Mouse (Mus musculus) testis, adult 2 months (tissue): ENCODE results near the gene 3110082J24Rik.

ENCODE experiments used
- CTCF ChIP-seq: fragments of 200-500 bp; IDR thresholded peaks from 2 replicates; pipeline ENCODE4 v1.5.1; 2012; ENCODE audit warnings: low read depth, mild to moderate bottlenecking, inconsistent platforms, low read length, moderate library complexity; ENCODE audit not compliant: control insufficient read depth, insufficient read depth, insufficient replicate concordance
- POLR2A ChIP-seq: fragments of 200-500 bp; IDR thresholded peaks from 2 replicates; pipeline ENCODE4 v1.6.1; 2012; ENCODE audit warnings: low read depth, mild to moderate bottlenecking, inconsistent platforms, low read length, moderate library complexity; ENCODE audit not compliant: control insufficient read depth

DNA sequence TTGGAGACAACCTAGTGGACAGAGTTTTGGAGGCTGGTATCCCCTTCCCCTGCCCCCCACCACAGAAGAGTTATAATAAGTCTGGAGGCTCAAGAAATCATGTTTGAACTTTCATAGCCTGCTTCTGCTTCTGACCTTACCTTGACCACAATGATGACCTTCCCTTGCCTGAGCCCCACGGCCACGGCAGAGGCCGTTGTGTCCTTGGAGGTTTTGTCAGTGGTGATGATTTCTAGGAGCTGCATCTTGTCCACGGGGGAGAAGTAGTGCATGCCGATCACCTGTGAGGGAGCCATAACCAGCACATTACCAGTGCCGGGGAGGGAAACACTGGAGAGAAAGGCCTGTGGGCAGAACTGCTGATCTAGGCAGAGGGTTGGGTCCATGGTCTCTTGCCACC is 16.6 kb upstream of the 3110082J24Rik start:
- TF ChIP-seq CTCF (no peak), POLR2A (no peak)
